Mouse (Mus musculus) CH12.LX (cell line): ENCODE data around the gene Upk3a. TPM values are rescaled to one million over a fixed set of nuclear protein-coding genes. Genes with fewer than 3 reads are reported as not detected.

Experiments
- DNase-seq: peaks from one replicate; pipeline ENCODE4 v3.0.0-alpha.2; 2013; ENCODE audit errors: extremely low read depth
- H3K27ac ChIP-seq: 2 replicates; pipeline ENCODE4 v1.5.1; 2012; ENCODE audit warnings: low read depth, mild to moderate bottlenecking, control low read depth, moderate library complexity; ENCODE audit not compliant: insufficient read depth
- H3K27me3 ChIP-seq: replicated peaks from 2 replicates; pipeline ENCODE3; 2012; ENCODE audit warnings: inconsistent platforms
- H3K36me3 ChIP-seq, 2 experiments: replicated peaks in 1 of 2; 2 replicates each; pipeline versions ENCODE3 to v1.6.1; 2012; ENCODE audit warnings: inconsistent platforms in 1 of 2, low read length in 1 of 2, mild to moderate bottlenecking in 1 of 2, mixed read lengths in 1 of 2, moderate library complexity in 1 of 2; ENCODE audit not compliant: control insufficient read depth in 1 of 2, insufficient read depth in 1 of 2
- H3K4me1 ChIP-seq, 2 experiments: 2 replicates each; pipeline ENCODE4 v1.6.1; 2012; ENCODE audit warnings: inconsistent platforms in 1 of 2, moderate library complexity in 1 of 2; ENCODE audit not compliant: insufficient read depth in 2 of 2, control insufficient read depth in 1 of 2
- H3K4me2 ChIP-seq: 2 replicates; pipeline ENCODE4 v1.6.1; 2012; ENCODE audit warnings: low read depth, mild to moderate bottlenecking, control low read depth; ENCODE audit not compliant: poor library complexity, insufficient read depth, severe bottlenecking
- H3K4me3 ChIP-seq, 3 experiments: fragments of 150-350 bp in 1 of 3; sonication (generic) in 1 of 3; replicated peaks in 1 of 3; 2 replicates each; pipeline versions ENCODE3 to v1.5.1; 2011 to 2012; ENCODE audit warnings: low read depth in 2 of 3, low read length in 2 of 3, mild to moderate bottlenecking in 2 of 3, moderate library complexity in 2 of 3, control low read depth in 1 of 3, improper control_type of control experiment in 1 of 3, inconsistent platforms in 1 of 3, mixed read lengths in 1 of 3; ENCODE audit not compliant: poor library complexity in 1 of 3
- H3K79me2 ChIP-seq: replicated peaks from 2 replicates; pipeline ENCODE4 v1.6.1; 2012; ENCODE audit warnings: mild to moderate bottlenecking, moderate library complexity; ENCODE audit not compliant: control insufficient read depth, poor library complexity, insufficient read depth, severe bottlenecking; ENCODE audit errors: extremely low read depth
- H3K9ac ChIP-seq: 2 replicates; pipeline ENCODE4 v1.6.1; 2012; ENCODE audit warnings: low read depth, mild to moderate bottlenecking, control low read depth, moderate library complexity; ENCODE audit not compliant: insufficient read depth
- H3K9me3 ChIP-seq: replicated peaks from 2 replicates; pipeline ENCODE3; 2012; ENCODE audit warnings: low read length, inconsistent platforms, mixed read lengths
- CHD2 ChIP-seq: IDR thresholded peaks from 2 replicates; pipeline ENCODE4 v1.6.1; 2011; ENCODE audit warnings: low read length, improper control_type of control experiment
- ELF1 ChIP-seq: IDR thresholded peaks from 2 replicates; pipeline ENCODE4 v1.6.1; 2014; ENCODE audit warnings: low read depth, mild to moderate bottlenecking, inconsistent platforms, low read length, improper control_type of control experiment
- EP300 ChIP-seq: IDR thresholded peaks from 2 replicates; pipeline ENCODE4 v1.6.1; 2011; ENCODE audit warnings: low read length, improper control_type of control experiment
- ETS1 ChIP-seq: conservative IDR thresholded peaks from 2 replicates; pipeline ENCODE4 v1.6.1; 2012; ENCODE audit warnings: low read depth, mild to moderate bottlenecking, inconsistent platforms, low read length, improper control_type of control experiment, moderate library complexity
- HCFC1 ChIP-seq: IDR thresholded peaks from 2 replicates; pipeline ENCODE4 v1.6.1; 2012; ENCODE audit warnings: low read depth, mild to moderate bottlenecking, inconsistent platforms, low read length, improper control_type of control experiment
- JUN ChIP-seq: IDR thresholded peaks from 2 replicates; pipeline ENCODE4 v1.6.1; 2011; ENCODE audit warnings: low read depth, mild to moderate bottlenecking, low read length, improper control_type of control experiment, moderate library complexity; ENCODE audit not compliant: insufficient read depth
- JUND ChIP-seq: conservative IDR thresholded peaks from 2 replicates; pipeline ENCODE4 v1.6.1; 2011; ENCODE audit warnings: low read depth, low read length, improper control_type of control experiment
- KAT2A ChIP-seq: IDR thresholded peaks from 2 replicates; pipeline ENCODE4 v1.6.1; 2012; ENCODE audit warnings: low read length, improper control_type of control experiment, inconsistent platforms; ENCODE audit not compliant: insufficient replicate concordance
- MEF2A ChIP-seq: IDR thresholded peaks from 2 replicates; pipeline ENCODE4 v1.6.1; 2014; ENCODE audit warnings: low read depth, mild to moderate bottlenecking, inconsistent platforms, low read length, improper control_type of control experiment, borderline replicate concordance
- MXI1 ChIP-seq: IDR thresholded peaks from 2 replicates; pipeline ENCODE4 v1.6.1; 2011; ENCODE audit warnings: mild to moderate bottlenecking, low read depth, low read length, improper control_type of control experiment
- PAX5 ChIP-seq: IDR thresholded peaks from 2 replicates; pipeline ENCODE4 v1.6.1; 2012; ENCODE audit warnings: low read length, inconsistent platforms, mixed read lengths
- SIN3A ChIP-seq: IDR thresholded peaks from 2 replicates; pipeline ENCODE4 v1.6.1; 2012; ENCODE audit warnings: low read length, improper control_type of control experiment, inconsistent platforms
- SMC3 ChIP-seq: IDR thresholded peaks from 2 replicates; pipeline ENCODE4 v1.6.1; 2011; ENCODE audit warnings: low read depth, low read length, improper control_type of control experiment
- TBP ChIP-seq: conservative IDR thresholded peaks from 2 replicates; pipeline ENCODE4 v1.6.1; 2011; ENCODE audit warnings: low read depth, low read length, improper control_type of control experiment
- TCF12 ChIP-seq: IDR thresholded peaks from 2 replicates; pipeline ENCODE4 v1.6.1; 2014; ENCODE audit warnings: low read depth, mild to moderate bottlenecking, inconsistent platforms, low read length, improper control_type of control experiment
- UBTF ChIP-seq: IDR thresholded peaks from 2 replicates; pipeline ENCODE4 v1.6.1; 2012; ENCODE audit warnings: low read depth, mild to moderate bottlenecking, inconsistent platforms, low read length, improper control_type of control experiment, moderate library complexity
- USF1 ChIP-seq: IDR thresholded peaks from 2 replicates; pipeline ENCODE4 v1.6.1; 2014; ENCODE audit warnings: low read depth, mild to moderate bottlenecking, inconsistent platforms, low read length, improper control_type of control experiment
- ZKSCAN1 ChIP-seq: IDR thresholded peaks from 2 replicates; pipeline ENCODE4 v1.6.1; 2012; ENCODE audit warnings: low read depth, inconsistent platforms, low read length, improper control_type of control experiment, borderline replicate concordance
- ZMIZ1 ChIP-seq: IDR thresholded peaks from 2 replicates; pipeline ENCODE4 v1.6.1; 2012; ENCODE audit warnings: low read depth, mild to moderate bottlenecking, inconsistent platforms, low read length, improper control_type of control experiment
- dilution Hi-C: fragments of 300-500 bp; cut with MboI; formaldehyde crosslinking; loops from 2 replicates; pipeline ENCODE4 v1.14.3; 2020; ENCODE audit warnings: low sequenced_read_pairs; ENCODE audit not compliant: extremely low pct_unique_long_range_greater_than_20kb, extremely low pct_ligation_motif_present
- in situ Hi-C: fragments of 300-500 bp; cut with MboI; formaldehyde crosslinking; loops from 3 replicates; pipeline ENCODE4 v1.14.3; 2019; ENCODE audit warnings: low sequenced_read_pairs, low pct_ligation_motif_present, low pct_unique_long_range_greater_than_20kb, mixed read lengths
- polyA plus RNA-seq: library from polyadenylated mRNA; unstranded; fragments of >175 nt; gene quantifications from 2 replicates; pipeline ENCODE4 v1.2.1, GENCODE M21; 2012; ENCODE audit warnings: low read depth; ENCODE audit not compliant: insufficient read length
- total RNA-seq, 2 experiments: library from RNA; depleted of rRNA; stranded (reverse); fragments of 300-350 nt in 1 of 2; fragments of >200 nt in 1 of 2; gene quantifications; 2 replicates each; pipeline ENCODE4 v1.2.3; 2012 to 2014

Upk3a gene
- total and polyA plus RNA-seq, 3 experiments = not detected

- Histone ChIP-seq H3K4me1 (peaks cover 6 to 26% of the 10 kb centered on the region in 2 experiments; a peak in 3 of 4 replicates), H3K79me2 (no peaks in the 10 kb centered on the region), H3K9ac (no peak overlapping the region), H3K9me3 (no peaks in the 10 kb centered on the region), H3K27ac (no peak overlapping the region), H3K27me3 (no peaks in the 10 kb centered on the region), H3K36me3 (peaks cover 0 to 25% of the 10 kb centered on the region in 2 experiments), H3K4me3 (no peak overlapping the region), H3K4me2 (no peak overlapping the region)
- DNase-seq = no peak
- in situ Hi-C loops = no loop called here
- dilution Hi-C loops = no loop called here
- TF ChIP-seq ELF1 (no peak), UBTF (no peak), JUN (no peak), ZMIZ1 (no peak), JUND (no peak), CHD2 (no peak), MEF2A (no peak)
Measured at GRCm38 (mm10) chr15:84972860-84973543, 43.9 kb upstream of the Upk3a start.

- TF ChIP-seq JUND (no peak), ETS1 (no peak), EP300 (no peak), TCF12 (no peak), SIN3A (no peak), SMC3 (no peak)
- in situ Hi-C loops (no loop called here), dilution Hi-C loops (no loop called here)
- Histone ChIP-seq H3K79me2 (no peaks in the 10 kb centered on the region), H3K27me3 (no peaks in the 10 kb centered on the region), H3K9ac (no peak overlapping the region), H3K27ac (no peak overlapping the region), H3K4me1 (peaks cover 6 to 25% of the 10 kb centered on the region in 2 experiments; a peak in 3 of 4 replicates), H3K4me3 (no peak overlapping the region), H3K36me3 (peaks cover 0 to 25% of the 10 kb centered on the region in 2 experiments), H3K4me2 (no peak overlapping the region), H3K9me3 (no peaks in the 10 kb centered on the region)
- DNase-seq = no peak
Measured at GRCm38 (mm10) chr15:84973544-84973871, 43.4 kb upstream of the Upk3a start.

- in situ Hi-C loops (no loop called here), dilution Hi-C loops (no loop called here)
- H3K79me2 ChIP-seq = no peaks in the 10 kb centered on the region
- no peaks in the 10 kb centered on the region for H3K9me3 ChIP-seq
- H3K4me3 ChIP-seq = no peak overlapping the region
- H3K4me2 ChIP-seq = no peak overlapping the region
- no peak overlapping the region for H3K27ac ChIP-seq
- no peaks in the 10 kb centered on the region for H3K27me3 ChIP-seq
- DNase-seq = no peak
- H3K4me1 ChIP-seq = peaks cover 6 to 18% of the 10 kb centered on the region in 2 experiments; a peak in 3 of 4 replicates
- peaks cover 0 to 18% of the 10 kb centered on the region in 2 experiments for H3K36me3 ChIP-seq
- TF ChIP-seq TBP = no peak
- no peak for TF ChIP-seq JUN
- no peak for TF ChIP-seq KAT2A
- no peak for TF ChIP-seq JUND
- TF ChIP-seq HCFC1 = no peak
- no peak for TF ChIP-seq PAX5
- TF ChIP-seq ZKSCAN1 = no peak
- TF ChIP-seq USF1 = no peak
- TF ChIP-seq MXI1 = no peak
- no peak overlapping the region for H3K9ac ChIP-seq
Measured at GRCm38 (mm10) chr15:84975729-84976128, 41.2 kb upstream of the Upk3a start.
